Mouse (Mus musculus) spleen, adult 2 months (tissue): ENCODE data around the gene Pax5. TPM values are rescaled to one million over a fixed set of nuclear protein-coding genes. Genes with fewer than 3 reads are reported as not detected.

Experiments used
- DNase-seq, 2 experiments: peaks; one replicate each; pipeline versions ENCODE4 v3.0.0 to v3.0.0-alpha.2; 2012 to 2021; ENCODE audit warnings: low spot score in 2 of 2, low read depth in 1 of 2
- H3K27ac ChIP-seq: fragments of 200-500 bp; 2 replicates; pipeline ENCODE4 v1.5.1; 2012; ENCODE audit warnings: low read length, inconsistent platforms; ENCODE audit not compliant: insufficient read depth
- H3K27me3 ChIP-seq: fragments of 200-500 bp; 2 replicates; pipeline ENCODE4 v1.6.1; 2012; ENCODE audit warnings: mild to moderate bottlenecking, moderate library complexity, low read length, inconsistent platforms; ENCODE audit not compliant: control insufficient read depth, insufficient read depth
- H3K36me3 ChIP-seq: fragments of 200-500 bp; 2 replicates; pipeline ENCODE4 v1.6.1; 2012; ENCODE audit warnings: mild to moderate bottlenecking, low read length, inconsistent platforms; ENCODE audit not compliant: control insufficient read depth, insufficient read depth
- H3K4me1 ChIP-seq: fragments of 200-500 bp; 2 replicates; pipeline ENCODE4 v1.6.1; 2011; ENCODE audit warnings: inconsistent platforms; ENCODE audit not compliant: control insufficient read depth, insufficient read depth, insufficient read length
- H3K4me3 ChIP-seq: fragments of 200-500 bp; 2 replicates; pipeline ENCODE4 v1.5.1; 2011; ENCODE audit warnings: mild to moderate bottlenecking, inconsistent platforms; ENCODE audit not compliant: insufficient read depth, insufficient read length; ENCODE audit errors: extremely low read depth
- CTCF ChIP-seq: fragments of 200-500 bp; IDR thresholded peaks from 2 replicates; pipeline ENCODE4 v1.5.1; 2011; ENCODE audit warnings: mild to moderate bottlenecking, inconsistent platforms; ENCODE audit not compliant: insufficient read depth, insufficient read length, insufficient replicate concordance; ENCODE audit errors: extremely low read depth
- POLR2A ChIP-seq: fragments of 200-500 bp; IDR thresholded peaks from 2 replicates; pipeline ENCODE4 v1.6.1; 2011; ENCODE audit warnings: low read depth, low read length, inconsistent platforms
- WGBS: fragments of 180-500 bp; shearing (Covaris S2); methylation state at CpG from one replicate; pipeline ENCODE4 v1.1.7; 2018; 5-methylcytosine and 5-hydroxymethylcytosine counted together
- polyA plus RNA-seq: library from polyadenylated mRNA; depleted of rRNA; stranded (reverse); fragments of >200 nt; gene quantifications from 2 replicates; pipeline ENCODE4 v1.2.3, GENCODE M21; 2012

Pax5 gene
- polyA plus RNA-seq, 1 experiment, result 131 TPM

- Histone ChIP-seq H3K27ac (no peak overlapping the region), H3K4me3 (no peak overlapping the region), H3K36me3 (peaks cover 8% of the 10 kb centered on the region), H3K4me1 (no peaks in the 10 kb centered on the region), H3K27me3 (no peaks in the 10 kb centered on the region)
- DNase-seq, result no peak
- TF ChIP-seq POLR2A (no peak), CTCF (no peak)
- WGBS, result 65% methylated on average over 5 of the region's 5 CpGs
These were observed 131.7 kb downstream of the Pax5 start for GRCm38 (mm10) chr4:44578591-44578990.

GRCm38 (mm10) chr4:44577293-44577692 lies 133.0 kb downstream of the Pax5 start:
- Histone ChIP-seq H3K4me1 (no peaks in the 10 kb centered on the region), H3K27me3 (no peaks in the 10 kb centered on the region), H3K27ac (no peak overlapping the region), H3K36me3 (peaks cover 8% of the 10 kb centered on the region), H3K4me3 (no peak overlapping the region)
- WGBS, result 59% methylated on average over 5 of the region's 5 CpGs
- no peak for TF ChIP-seq POLR2A
- TF ChIP-seq CTCF, result peak; percentile 64; the same call in 1 of the 2 replicates
- peak; percentile 12 to 60 for DNase-seq

GRCm38 (mm10) chr4:44576786-44577185 lies 133.5 kb downstream of the Pax5 start:
- no peak for DNase-seq
- H3K27ac ChIP-seq, result no peak overlapping the region
- H3K4me1 ChIP-seq, result no peaks in the 10 kb centered on the region
- H3K27me3 ChIP-seq, result no peaks in the 10 kb centered on the region
- TF ChIP-seq POLR2A, result no peak
- no peak for TF ChIP-seq CTCF
- no peak overlapping the region for H3K4me3 ChIP-seq
- WGBS, result 54% methylated on average over 5 of the region's 5 CpGs
- peaks cover 8% of the 10 kb centered on the region for H3K36me3 ChIP-seq

- 84% methylated on average over 5 of the region's 5 CpGs for WGBS
- Histone ChIP-seq H3K27ac (no peak overlapping the region), H3K4me1 (no peaks in the 10 kb centered on the region), H3K27me3 (no peaks in the 10 kb centered on the region), H3K4me3 (no peak overlapping the region), H3K36me3 (peaks cover 27% of the 10 kb centered on the region)
- no peak for TF ChIP-seq POLR2A
- no peak for TF ChIP-seq CTCF
- no peak for DNase-seq
These were observed 137.3 kb downstream of the Pax5 start for GRCm38 (mm10) chr4:44573017-44573416.

- Histone ChIP-seq H3K27me3 (no peaks in the 10 kb centered on the region), H3K4me1 (no peaks in the 10 kb centered on the region), H3K36me3 (peaks cover 27% of the 10 kb centered on the region), H3K27ac (no peak overlapping the region), H3K4me3 (no peak overlapping the region)
- TF ChIP-seq POLR2A (no peak), CTCF (no peak)
- DNase-seq, result no peak
- 37% methylated on average over 5 of the region's 5 CpGs for whole genome bisulfite sequencing
These were observed 137.9 kb downstream of the Pax5 start for GRCm38 (mm10) chr4:44572373-44572772.

GRCm38 (mm10) chr4:44569138-44569537 lies 141.1 kb downstream of the Pax5 start:
- WGBS, result 92% methylated on average over 10 of the region's 10 CpGs
- TF ChIP-seq CTCF (no peak), POLR2A (no peak)
- H3K36me3 ChIP-seq, result peaks cover 28% of the 10 kb centered on the region
- H3K27ac ChIP-seq, result no peak overlapping the region
- no peaks in the 10 kb centered on the region for H3K27me3 ChIP-seq
- DNase-seq, result no peak
- H3K4me1 ChIP-seq, result no peaks in the 10 kb centered on the region
- H3K4me3 ChIP-seq, result no peak overlapping the region

- TF ChIP-seq CTCF (no peak), POLR2A (no peak)
- Histone ChIP-seq H3K27me3 (no peaks in the 10 kb centered on the region), H3K36me3 (peaks cover 28% of the 10 kb centered on the region), H3K27ac (no peak overlapping the region), H3K4me3 (no peak overlapping the region), H3K4me1 (no peaks in the 10 kb centered on the region)
- 80% methylated on average over 10 of the region's 10 CpGs for WGBS
- DNase-seq, result no peak
These were observed 141.6 kb downstream of the Pax5 start for GRCm38 (mm10) chr4:44568666-44569065.
